Mouse (Mus musculus): ENCODE measurements around the gene Syngr3.
"Not testable (repeated sequence)": the region's sequence is repeated elsewhere in the genome, so short reads cannot be mapped to it uniquely, and the experiment has no call there.

Gene Syngr3

DNA sequence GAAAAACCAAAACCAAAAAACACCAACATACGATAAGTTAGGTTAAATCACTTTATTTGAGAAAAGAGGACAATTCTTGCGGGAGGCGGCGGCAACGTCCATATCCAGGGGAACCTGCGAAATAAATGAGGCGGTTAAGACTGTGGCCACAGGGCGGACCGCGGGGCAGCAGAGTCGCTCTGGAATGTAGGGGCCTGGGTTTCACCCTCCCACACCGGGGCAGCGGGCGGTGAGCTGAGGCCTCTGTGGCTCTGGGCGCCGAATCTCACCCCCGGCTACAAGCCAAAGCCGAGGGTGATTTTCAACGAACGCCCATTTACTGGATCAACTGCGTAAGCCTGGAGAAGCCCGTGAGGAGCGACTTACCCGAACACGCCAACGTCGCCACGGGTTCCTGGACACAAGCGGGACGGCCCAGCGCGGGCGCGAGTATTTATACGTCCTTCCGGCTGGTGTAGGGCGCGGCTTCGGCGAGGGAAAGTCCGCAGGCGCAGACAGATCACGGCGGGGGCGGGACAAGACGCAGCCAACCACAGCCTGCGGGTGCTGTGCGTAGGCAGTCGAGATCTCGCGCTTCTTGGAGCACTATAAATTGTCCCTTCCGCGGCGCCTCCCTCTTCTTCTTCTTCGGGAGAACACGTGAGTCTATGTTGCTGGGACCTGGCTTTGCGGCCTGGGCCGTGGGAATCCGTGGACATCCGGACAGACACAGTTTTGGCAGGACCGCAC, 29.9 kb upstream of the Syngr3 start:
- DNase-seq: peak; percentile 99

GRCm38 (mm10) chr17:24718938-24719337, 29.2 kb upstream of the Syngr3 start:
- not testable (repeated sequence) for DNase-seq

DNA sequence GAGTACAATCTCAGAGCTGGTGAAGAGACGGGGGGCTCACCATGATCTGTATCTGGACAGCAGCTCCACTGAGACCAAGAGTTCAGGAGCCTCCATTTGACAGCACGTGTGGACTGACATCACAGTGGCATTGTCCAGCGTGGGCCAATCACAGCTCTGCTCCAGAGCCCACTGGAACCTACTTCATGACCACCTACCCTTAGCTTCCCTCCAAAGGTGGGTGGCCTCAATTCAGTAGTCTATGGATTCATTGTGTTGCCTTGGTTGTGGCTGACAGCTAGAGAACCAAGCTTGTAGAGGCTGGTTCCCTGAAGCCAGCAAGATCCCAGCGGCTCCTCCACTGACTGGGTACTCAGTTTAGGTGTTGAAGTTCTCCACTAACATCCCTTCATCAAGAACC, 28.2 kb upstream of the Syngr3 start, which contains the start of the genes Rnf151 and Rps2:
Gene Rnf151 (minus strand): TSS at position 121 of the 400 bp plus-strand sequence.
Gene Rps2 (plus strand): TSS at position 174 of the 400 bp plus-strand sequence.
- no peak for DNase-seq

- no peak for DNase-seq
Measured at GRCm38 (mm10) chr17:24716166-24716682, 26.5 kb upstream of the Syngr3 start.

DNA sequence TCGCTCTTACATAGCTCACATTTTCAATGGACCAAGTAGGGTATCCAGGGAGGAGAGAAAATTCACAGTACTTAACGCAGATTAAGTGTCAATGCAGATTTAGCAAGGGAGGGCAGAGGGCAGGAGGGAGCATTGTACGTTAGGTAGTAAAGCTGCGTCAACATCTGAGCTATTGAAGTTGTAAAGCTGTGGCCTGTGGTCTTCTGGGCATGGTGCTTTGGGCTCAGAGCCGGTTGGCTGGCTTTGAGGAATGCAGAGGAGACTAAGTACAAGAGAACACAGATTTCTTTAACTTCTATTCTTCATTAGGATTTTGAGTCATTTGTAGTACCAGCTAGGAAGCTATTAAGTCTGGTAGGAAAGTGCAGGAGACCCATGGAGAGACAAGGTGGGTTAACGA, 25.8 kb upstream of the Syngr3 start:
- no peak for DNase-seq

DNA sequence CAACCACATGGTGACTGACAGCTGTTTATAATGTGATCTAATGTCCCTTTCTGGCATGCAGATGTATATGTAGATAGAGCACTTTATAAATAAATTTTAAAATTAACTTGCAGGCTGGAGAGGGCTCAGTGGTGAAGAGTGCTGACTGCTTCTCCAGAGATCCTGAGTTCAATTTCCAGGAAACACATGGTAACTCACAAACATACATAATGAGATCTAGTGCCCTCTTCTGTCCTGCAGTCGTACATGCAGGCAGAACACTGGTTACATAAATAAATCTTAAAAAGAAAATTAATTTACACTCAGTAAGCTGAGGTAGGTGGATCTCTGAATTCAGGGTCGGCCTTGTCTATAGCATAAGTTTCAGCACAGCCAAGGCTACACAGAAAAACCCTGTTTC, 18.9 kb upstream of the Syngr3 start:
- DNase-seq: no peak

DNA sequence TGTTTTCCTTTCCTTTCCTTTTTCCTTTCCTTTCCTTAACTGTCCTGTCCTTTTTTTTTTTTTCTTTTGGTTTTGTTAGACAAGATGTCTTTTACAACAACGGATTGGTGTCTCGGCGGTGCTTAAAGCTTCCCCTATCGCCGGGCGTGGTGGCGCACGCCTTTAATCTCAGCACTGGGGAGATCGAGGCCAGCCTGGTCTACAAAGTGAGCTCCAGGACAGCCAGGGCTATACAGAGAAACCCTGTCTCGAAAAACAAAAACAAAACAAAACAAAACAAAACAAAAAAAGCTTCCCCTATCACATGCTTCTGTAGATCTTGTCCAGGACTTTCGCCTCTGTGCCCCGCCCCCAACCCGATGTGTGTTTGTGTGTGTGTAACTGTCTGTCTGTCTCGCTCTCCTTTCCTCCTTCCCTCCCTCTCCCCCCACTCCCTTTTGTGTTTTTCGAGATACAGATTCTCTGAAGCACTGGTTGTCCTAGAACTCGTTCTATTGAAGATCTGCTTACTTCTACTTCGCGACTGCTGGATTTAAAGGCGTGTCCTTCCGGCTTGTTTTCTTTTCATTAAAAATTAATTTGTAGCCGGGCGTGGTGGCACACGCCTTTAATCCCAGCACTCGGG, 18.2 kb upstream of the Syngr3 start:
- no peak for DNase-seq

DNA sequence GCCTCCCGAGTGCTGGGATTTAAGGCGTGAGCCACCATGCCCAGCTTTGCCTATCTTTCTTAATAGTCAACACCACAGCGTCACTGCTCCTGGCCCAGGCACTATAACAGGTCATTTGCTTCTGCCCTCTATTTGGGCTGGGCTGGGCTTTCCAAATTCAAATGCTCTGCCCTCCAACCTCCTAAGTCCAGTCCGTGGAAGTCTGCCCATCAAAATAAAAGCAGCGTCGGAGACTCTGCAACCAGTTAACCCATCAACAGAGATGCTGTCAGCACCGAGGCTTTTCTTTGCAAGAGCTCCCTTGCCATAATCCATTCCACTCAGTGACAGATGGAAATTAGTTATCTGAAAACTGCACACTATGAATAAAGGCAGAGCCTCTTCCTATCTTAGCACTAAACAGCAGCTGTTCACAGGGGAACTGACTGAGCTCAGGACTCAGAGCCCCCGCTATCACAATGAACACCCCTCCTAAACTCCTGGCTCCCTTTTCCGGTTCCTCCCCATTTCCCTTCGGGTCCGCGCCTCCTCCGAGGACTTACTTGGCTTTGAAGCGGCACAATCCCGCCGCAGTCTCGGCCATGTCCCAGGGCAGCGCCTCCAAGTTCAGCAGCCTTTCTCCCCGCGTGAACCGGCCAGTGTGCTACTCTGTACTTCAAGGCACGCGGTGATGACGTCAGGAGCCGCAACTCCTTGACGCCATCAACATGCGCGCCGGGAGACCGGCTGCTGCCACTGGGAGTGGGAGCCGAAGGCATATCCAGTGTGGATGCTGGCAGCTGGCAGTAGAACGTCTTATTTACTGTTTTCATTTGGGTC, 17.4 kb upstream of the Syngr3 start, which contains the start of gene Tbl3:
Gene Tbl3 (minus strand): TSS at position 679 of the 819 bp plus-strand sequence.
- peak; percentile 98 for DNase-seq

- no peak for DNase-seq
Measured at GRCm38 (mm10) chr17:24705821-24706220, 16.1 kb upstream of the Syngr3 start.

- no peak for DNase-seq
Measured at GRCm38 (mm10) chr17:24701251-24701650, 11.5 kb upstream of the Syngr3 start.

DNA sequence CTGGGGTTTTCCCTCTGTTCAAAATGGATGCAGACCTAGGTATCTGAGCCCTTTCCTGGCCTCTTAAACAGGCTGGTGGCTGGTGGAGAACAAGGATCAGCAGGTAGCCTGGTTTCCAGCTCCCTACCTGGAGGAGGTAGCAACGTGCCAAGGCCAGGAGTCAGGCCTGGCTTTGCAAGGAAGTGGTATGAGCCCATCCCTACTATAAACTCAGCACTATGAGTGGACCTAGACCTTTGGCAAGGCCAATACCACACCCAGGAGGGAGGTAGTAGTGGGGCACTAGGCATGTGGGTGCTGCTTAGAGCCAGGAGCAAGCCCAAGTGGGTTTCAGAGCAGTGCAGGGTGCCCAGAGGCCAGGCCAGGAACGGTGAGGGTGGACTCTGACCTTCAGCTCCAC, 9.7 kb upstream of the Syngr3 start:
- DNase-seq: no peak

DNA sequence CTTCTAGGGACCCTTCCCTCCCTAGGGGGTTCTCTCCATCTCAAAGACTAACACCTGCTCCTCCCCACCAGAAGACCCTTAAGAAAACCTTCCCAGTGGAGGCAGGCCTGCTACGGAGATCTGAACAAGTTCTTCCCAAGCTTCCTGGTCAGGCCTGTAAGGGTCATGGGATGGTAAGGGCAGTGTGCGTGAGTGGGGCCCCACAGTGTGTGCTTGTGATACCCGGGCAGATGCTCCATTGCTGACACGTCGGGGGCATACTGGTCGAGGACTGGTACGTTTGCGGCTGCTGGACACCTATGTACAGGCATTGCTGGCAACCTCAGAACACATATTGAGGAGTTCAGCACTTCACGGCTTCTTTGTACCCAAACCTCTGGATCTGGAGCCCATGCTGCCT, 9.0 kb upstream of the Syngr3 start:
- no peak for DNase-seq

- DNase-seq: no peak
Measured at GRCm38 (mm10) chr17:24697985-24698384, 8.2 kb upstream of the Syngr3 start.

GRCm38 (mm10) chr17:24696011-24696697, 6.4 kb upstream of the Syngr3 start, which contains the start of the genes Gfer and Noxo1:
Gene Gfer (minus strand): TSS chr17:24696156.
Gene Noxo1 (plus strand): TSS chr17:24696234.
- DNase-seq: peak; percentile 93 to 96

DNA sequence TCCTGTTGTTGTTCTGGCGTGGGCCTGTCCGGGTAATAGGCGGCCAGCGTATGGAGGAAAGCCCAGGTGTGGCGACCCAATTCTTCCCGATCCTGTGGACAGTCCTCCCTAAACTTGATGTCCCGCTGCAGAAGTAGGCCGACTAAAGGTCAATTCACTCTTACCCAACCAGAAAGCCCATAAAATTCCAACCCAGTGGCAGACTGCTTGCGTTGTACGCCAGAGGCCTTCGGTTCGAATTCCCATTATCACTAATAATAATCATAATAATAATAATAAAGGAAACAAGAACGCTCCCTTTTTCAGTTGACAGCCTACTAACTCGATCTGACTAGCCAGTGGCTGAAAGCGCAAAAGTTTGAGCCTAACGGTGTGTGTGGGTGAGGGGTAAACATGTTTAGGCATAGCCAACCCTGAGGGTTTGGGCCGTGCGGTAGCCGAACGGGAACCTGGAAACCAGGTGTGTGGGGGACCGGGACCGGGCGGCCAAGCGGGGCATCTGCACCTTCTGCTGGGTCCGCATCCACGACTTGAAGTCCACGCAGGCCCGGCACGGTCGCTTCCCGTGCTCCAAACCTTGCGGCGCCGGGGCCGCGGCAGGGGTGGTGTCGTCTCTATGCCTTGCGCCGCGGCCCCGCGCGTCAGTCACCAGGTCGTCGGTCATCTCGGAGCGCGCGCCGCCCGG, 5.7 kb upstream of the Syngr3 start:
- DNase-seq: no peak

DNA sequence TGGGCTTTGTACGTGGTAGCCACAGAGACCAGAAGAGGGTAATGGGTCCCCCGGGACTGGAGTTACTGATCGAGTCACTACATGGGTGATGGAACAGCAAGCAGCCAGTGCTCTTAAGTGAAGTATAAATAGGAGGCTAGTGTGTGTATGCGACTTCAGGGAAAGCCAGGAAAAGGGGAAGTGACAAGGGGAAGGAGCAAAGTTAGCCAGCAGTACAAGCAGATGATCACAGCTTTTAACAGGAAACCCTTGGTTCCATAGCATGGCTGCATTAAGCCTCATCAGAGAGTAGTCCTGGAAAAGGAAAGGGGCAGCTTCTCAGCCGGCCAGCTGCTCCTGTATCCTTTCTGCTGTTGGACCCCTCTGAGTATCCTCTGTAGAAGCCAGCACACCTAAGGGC, 2.6 kb upstream of the Syngr3 start:
- DNase-seq: no peak

GRCm38 (mm10) chr17:24687599-24687998, 2.2 kb downstream of the Syngr3 start:
- no peak for DNase-seq

DNA sequence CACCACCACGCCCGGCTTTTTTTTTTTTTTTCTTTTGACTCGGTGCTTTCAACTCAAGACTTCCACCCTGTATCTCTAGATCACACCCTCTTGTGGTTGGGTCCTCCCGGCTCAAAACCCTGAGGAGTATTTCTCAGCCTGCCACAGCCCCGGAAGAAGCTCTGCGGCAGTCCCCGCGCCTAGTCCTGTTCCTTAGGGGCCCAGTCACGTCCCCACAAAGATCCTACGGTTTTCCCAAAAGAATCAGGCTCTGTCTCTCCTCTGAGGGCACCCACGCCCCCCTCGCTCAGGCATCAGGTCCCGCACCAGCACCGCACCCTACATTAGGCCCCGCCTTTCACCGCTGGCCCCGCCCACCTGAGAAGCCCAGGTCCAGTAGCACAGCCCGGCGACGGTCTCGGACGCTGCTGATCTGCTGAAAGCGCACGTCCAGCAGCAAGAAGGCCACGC, 2.6 kb downstream of the Syngr3 start:
- peak; percentile 54 to 58 for DNase-seq

DNA sequence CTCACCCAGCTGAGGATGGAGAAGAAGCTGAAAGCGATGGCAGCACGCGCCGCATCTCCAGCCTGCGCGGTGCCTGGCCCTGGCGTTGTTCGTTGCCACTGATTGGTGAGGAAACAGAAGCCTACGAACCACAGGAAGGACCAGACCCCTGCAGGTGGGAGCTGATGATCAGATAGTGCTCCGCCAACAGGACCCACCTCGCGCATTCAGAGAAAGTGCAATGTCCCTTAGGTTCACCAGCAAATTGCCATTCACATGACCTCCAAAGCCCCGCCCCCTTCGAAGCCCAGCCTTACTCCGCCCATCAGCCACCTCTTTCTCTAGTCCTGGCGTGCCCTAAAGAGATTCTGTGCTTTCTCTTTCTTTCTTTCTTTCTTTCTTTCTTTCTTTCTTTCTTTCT, 3.2 kb downstream of the Syngr3 start:
- DNase-seq: peak; percentile 50 to 52

GRCm38 (mm10) chr17:24677500-24678080, 12.2 kb downstream of the Syngr3 start:
- no peak for DNase-seq

DNA sequence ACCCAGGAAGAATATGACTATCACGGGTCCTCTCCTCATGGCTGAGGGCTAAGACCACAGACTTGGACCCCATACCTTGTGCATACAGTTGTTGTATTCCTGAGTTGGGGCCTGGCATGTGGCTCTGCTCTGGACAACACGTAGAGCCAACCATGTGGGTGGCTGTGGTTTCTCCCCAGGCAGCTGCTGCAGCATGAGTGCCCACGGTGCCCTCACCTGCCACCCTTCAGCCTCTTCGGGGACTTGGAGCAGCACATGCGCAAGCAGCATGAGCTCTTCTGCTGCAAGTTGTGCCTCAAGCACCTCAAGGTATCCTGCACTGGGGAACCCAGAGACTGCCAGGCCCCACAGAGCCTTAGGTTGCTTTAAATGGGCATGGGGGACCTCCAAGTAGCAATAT, 12.9 kb downstream of the Syngr3 start:
- no peak for DNase-seq

Measured in cerebellum, postnatal 10 days (tissue).